Mouse (Mus musculus) limb, embryonic 14.5 days (tissue): ENCODE data around the gene Tmcc3. TPM values are rescaled to one million over a fixed set of nuclear protein-coding genes. Genes with fewer than 3 reads are reported as not detected.

ENCODE experiments used
- ATAC-seq: fragments of 200-750 bp; cut with Nextera tagmentation; 2 replicates; pipeline ENCODE4 v1.8.0; 2017; ENCODE audit warnings: low read depth, moderate number of reproducible peaks, moderate TSS enrichment; ENCODE audit not compliant: low FRiP score
- DNase-seq: peaks from one replicate; pipeline ENCODE4 v3.0.0-alpha.2; 2015; ENCODE audit warnings: low spot score
- H3K27ac ChIP-seq: fragments of 300-500 bp; sonication (generic); replicated peaks from 2 replicates; pipeline ENCODE4 v1.5.1; 2014; ENCODE audit warnings: low read depth, mild to moderate bottlenecking, low read length, moderate library complexity, mixed read lengths
- H3K27me3 ChIP-seq: fragments of 300-500 bp; sonication (generic); 2 replicates; pipeline ENCODE4 v1.6.1; 2014; ENCODE audit warnings: low read length, mixed read lengths; ENCODE audit not compliant: control insufficient read depth, insufficient read depth
- H3K36me3 ChIP-seq: fragments of 300-500 bp; sonication (generic); 2 replicates; pipeline ENCODE4 v1.6.1; 2014; ENCODE audit warnings: mild to moderate bottlenecking, low read length, moderate library complexity, mixed read lengths; ENCODE audit not compliant: control insufficient read depth, insufficient read depth
- H3K4me1 ChIP-seq: fragments of 300-500 bp; sonication (generic); 2 replicates; pipeline ENCODE4 v1.6.1; 2014; ENCODE audit warnings: antibody characterized with exemption, low read length, mixed read lengths; ENCODE audit not compliant: control insufficient read depth, insufficient read depth
- H3K4me2 ChIP-seq: fragments of 300-500 bp; sonication (generic); replicated peaks from 2 replicates; pipeline ENCODE4 v1.6.1; 2014; ENCODE audit warnings: low read depth, mild to moderate bottlenecking, low read length, moderate library complexity; ENCODE audit not compliant: severe bottlenecking
- H3K4me3 ChIP-seq: fragments of 300-500 bp; sonication (generic); replicated peaks from 2 replicates; pipeline ENCODE4 v1.5.1; 2014; ENCODE audit warnings: low read length
- H3K9ac ChIP-seq: fragments of 300-500 bp; sonication (generic); 2 replicates; pipeline ENCODE4 v1.6.1; 2014; ENCODE audit warnings: mild to moderate bottlenecking, low read depth, low read length, moderate library complexity; ENCODE audit not compliant: severe bottlenecking
- H3K9me3 ChIP-seq: fragments of 300-500 bp; sonication (generic); 2 replicates; pipeline ENCODE4 v1.6.1; 2016; ENCODE audit warnings: low read length; ENCODE audit not compliant: control insufficient read depth
- POLR2A ChIP-seq: fragments of 200-500 bp; IDR thresholded peaks from 2 replicates; pipeline ENCODE4 v1.8.0; 2012; ENCODE audit warnings: inconsistent platforms, mild to moderate bottlenecking, moderate library complexity, borderline replicate concordance; ENCODE audit not compliant: insufficient read depth, insufficient read length; ENCODE audit errors: extremely low read depth
- WGBS: fragments of 180-500 bp; shearing (Covaris S2); extraction: QIAGEN DNeasy Blood & Tissue Kit; methylation state at CpG from one replicate; pipeline ENCODE4 v1.1.7; 2014; 5-methylcytosine and 5-hydroxymethylcytosine counted together
- polyA plus RNA-seq, 2 experiments: library from polyadenylated mRNA; depleted of rRNA in 1 of 2; stranded (reverse) in 1 of 2; unstranded in 1 of 2; fragments of >200 nt; fragmentation: Nextera tagmentation in 1 of 2; extraction: Ambion mirVana in 1 of 2; gene quantifications; 2 replicates each; pipeline versions ENCODE4 v1.2.1 to v1.2.3; 2012 to 2014

Gene Tmcc3
- polyA plus RNA-seq, 2 experiments: 10.5 to 18.2 TPM

- H3K4me3 ChIP-seq: no peak overlapping the region
- H3K27ac ChIP-seq: no peak overlapping the region
- H3K27me3 ChIP-seq: no peaks in the 10 kb centered on the region
- ATAC-seq (peak; percentile 58; the same call in 1 of the 2 replicates), DNase-seq (peak; percentile 79)
- no peak overlapping the region for H3K9ac ChIP-seq
- WGBS: 76% methylated on average over 15 of the region's 15 CpGs
- no peak overlapping the region for H3K4me2 ChIP-seq
- no peaks in the 10 kb centered on the region for H3K36me3 ChIP-seq
- H3K9me3 ChIP-seq: no peaks in the 10 kb centered on the region
- no peak for TF ChIP-seq POLR2A
- H3K4me1 ChIP-seq: peaks cover 19% of the 10 kb centered on the region
Observed at GRCm38 (mm10) chr10:94462386-94463064, 150.8 kb downstream of the Tmcc3 start.

GRCm38 (mm10) chr10:94463410-94463809 is 151.7 kb downstream of the Tmcc3 start:
- Histone ChIP-seq H3K4me1 (peaks cover 14% of the 10 kb centered on the region), H3K4me3 (no peak overlapping the region), H3K36me3 (no peaks in the 10 kb centered on the region), H3K27me3 (no peaks in the 10 kb centered on the region), H3K9me3 (no peaks in the 10 kb centered on the region), H3K9ac (no peak overlapping the region), H3K4me2 (no peak overlapping the region), H3K27ac (no peak overlapping the region)
- ATAC-seq: no peak
- DNase-seq: peak; percentile 66
- WGBS: 74% methylated on average over 2 of the region's 2 CpGs
- TF ChIP-seq POLR2A: no peak

GRCm38 (mm10) chr10:94465646-94466045 is 153.9 kb downstream of the Tmcc3 start:
- no peak overlapping the region for H3K27ac ChIP-seq
- no peaks in the 10 kb centered on the region for H3K36me3 ChIP-seq

GRCm38 (mm10) chr10:94466313-94466712 is 154.6 kb downstream of the Tmcc3 start:
- 76% methylated on average over 7 of the region's 7 CpGs for WGBS

More at GRCm38 (mm10) chr10:94465646-94466045, 153.9 kb downstream of the Tmcc3 start:
- 70% methylated on average over 6 of the region's 6 CpGs for WGBS
- Histone ChIP-seq H3K9ac (no peak overlapping the region), H3K4me1 (peaks cover 5% of the 10 kb centered on the region; the same call in 1 of the 2 replicates), H3K27me3 (no peaks in the 10 kb centered on the region), H3K9me3 (no peaks in the 10 kb centered on the region), H3K4me3 (no peak overlapping the region), H3K4me2 (no peak overlapping the region)
- no peak for TF ChIP-seq POLR2A
- no peak for ATAC-seq
- DNase-seq: no peak

GRCm38 (mm10) chr10:94471487-94471886 is 159.7 kb downstream of the Tmcc3 start:
- Histone ChIP-seq H3K36me3 (no peaks in the 10 kb centered on the region), H3K4me2 (no peak overlapping the region), H3K4me1 (no peaks in the 10 kb centered on the region), H3K4me3 (no peak overlapping the region), H3K27me3 (no peaks in the 10 kb centered on the region), H3K9me3 (no peaks in the 10 kb centered on the region), H3K27ac (no peak overlapping the region), H3K9ac (no peak overlapping the region)
- no peak for TF ChIP-seq POLR2A
- WGBS: 45% methylated on average over 8 of the region's 8 CpGs
- ATAC-seq: no peak
- DNase-seq: no peak

More at GRCm38 (mm10) chr10:94466313-94466712, 154.6 kb downstream of the Tmcc3 start:
- H3K4me2 ChIP-seq: no peak overlapping the region
- H3K4me1 ChIP-seq: peaks cover 5% of the 10 kb centered on the region; the same call in 1 of the 2 replicates
- H3K36me3 ChIP-seq: no peaks in the 10 kb centered on the region
- TF ChIP-seq POLR2A: no peak
- no peak overlapping the region for H3K4me3 ChIP-seq
- no peak overlapping the region for H3K27ac ChIP-seq
- no peaks in the 10 kb centered on the region for H3K9me3 ChIP-seq
- ATAC-seq (no peak), DNase-seq (no peak)
- no peaks in the 10 kb centered on the region for H3K27me3 ChIP-seq
- no peak overlapping the region for H3K9ac ChIP-seq

- no peak for TF ChIP-seq POLR2A
- Histone ChIP-seq H3K9me3 (no peaks in the 10 kb centered on the region), H3K27me3 (no peaks in the 10 kb centered on the region), H3K27ac (no peak overlapping the region), H3K9ac (no peak overlapping the region), H3K4me3 (no peak overlapping the region), H3K36me3 (no peaks in the 10 kb centered on the region), H3K4me1 (no peaks in the 10 kb centered on the region), H3K4me2 (no peak overlapping the region)
- WGBS: 64% methylated on average over 5 of the region's 5 CpGs
- ATAC-seq (no peak), DNase-seq (no peak)
Observed at GRCm38 (mm10) chr10:94473501-94473900, 161.8 kb downstream of the Tmcc3 start.
